Mouse (Mus musculus): ENCODE data around the gene Gabbr2.

DNA sequence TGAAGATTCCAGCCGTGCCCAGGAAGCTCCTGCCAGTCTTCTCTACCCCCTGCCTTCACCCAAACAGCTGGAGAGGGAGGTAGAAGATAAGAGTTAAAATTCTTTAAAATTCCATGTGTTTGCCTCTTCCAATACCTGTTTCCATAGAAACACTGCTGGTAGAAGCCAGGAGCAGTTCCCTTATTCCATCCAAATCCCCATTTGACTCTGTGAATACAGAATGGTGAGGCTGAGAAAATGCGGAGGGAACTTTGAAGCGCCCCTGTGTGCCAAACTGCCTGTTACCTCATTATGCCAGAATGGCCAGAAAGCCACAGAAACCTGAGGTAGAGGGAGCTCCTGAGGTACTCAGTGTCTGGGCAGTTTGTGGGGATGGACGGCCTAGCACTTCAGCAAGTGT lies 281.1 kb downstream of the Gabbr2 start:
- TF ChIP-seq POLR2A (IDR thresholded peaks at IDR 0.05; ENCODE audit: insufficient read depth, low read length) = no peak
- TF ChIP-seq CTCF (IDR thresholded peaks at IDR 0.05; ENCODE audit: low read depth, low read length) = no peak
- TF ChIP-seq EP300 (IDR thresholded peaks at IDR 0.05; ENCODE audit: insufficient read depth, low read depth, low read length) = no peak

Data from ES-Bruce4 (cell line).